ENCODE assay signal across 16 mouse cellular contexts in the genomic region with DNA sequence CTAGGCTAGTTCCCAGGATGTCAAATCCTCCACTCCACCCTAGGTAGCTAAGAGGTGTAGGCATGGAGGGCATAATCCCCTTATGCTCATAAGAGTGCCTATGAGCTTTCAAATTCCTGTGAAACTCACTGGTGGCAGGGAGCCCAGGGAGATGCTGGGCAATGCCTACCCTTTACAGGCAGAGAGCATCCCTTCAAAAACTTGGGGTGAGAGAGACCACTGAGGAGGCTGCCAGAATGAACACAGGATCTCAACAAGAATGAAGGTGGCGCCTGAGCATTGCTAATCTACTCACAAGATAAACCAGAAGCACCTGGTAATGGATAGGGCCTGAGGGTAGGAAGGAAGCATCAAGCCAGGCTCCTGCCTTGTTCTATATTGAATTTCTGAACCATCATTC.
"Had no signal": no experiment of that assay in that cellular context is flagged by ENCODE, and none has a peak within 500 bp of the region (broad histone marks: within the 10 kb centered on the region; RNA-seq: fewer than 3 reads in every experiment).

No protein-coding gene starts in this region.

- H3K27me3 ChIP-seq: limb, embryonic 15.5 days; megakaryocyte, embryonic 14.5 days; midbrain, embryonic 13.5 days had no signal

- H3K4me1 ChIP-seq: limb, embryonic 12.5 days; limb, embryonic 15.5 days; megakaryocyte, embryonic 14.5 days; midbrain, embryonic 10.5 days; midbrain, embryonic 13.5 days had no signal

- H3K27ac ChIP-seq: kidney, postnatal 0 days; layer of hippocampus, adult 2 months; limb, embryonic 12.5 days; limb, embryonic 15.5 days; liver, embryonic 14.5 days; midbrain, embryonic 10.5 days; midbrain, embryonic 13.5 days had no signal

- H3K36me3 ChIP-seq: limb, embryonic 12.5 days; limb, embryonic 15.5 days; midbrain, embryonic 10.5 days had no signal

- H3K4me3 ChIP-seq: layer of hippocampus, adult 2 months; limb, embryonic 12.5 days; limb, embryonic 15.5 days; midbrain, embryonic 10.5 days; midbrain, embryonic 13.5 days had no signal

- ATAC-seq: liver, postnatal 0 days; lung, postnatal 0 days; midbrain, embryonic 13.5 days; midbrain, embryonic 16.5 days had no signal

- H3K9ac ChIP-seq: limb, embryonic 12.5 days; limb, embryonic 15.5 days; liver, embryonic 14.5 days; liver, postnatal 0 days; lung, embryonic 14.5 days; midbrain, embryonic 13.5 days had no signal

- H3K4me2 ChIP-seq: limb, embryonic 12.5 days; limb, embryonic 15.5 days; liver, embryonic 11.5 days; lung, embryonic 14.5 days; midbrain, embryonic 13.5 days had no signal

- H3K9me3 ChIP-seq: limb, embryonic 12.5 days; limb, embryonic 15.5 days; midbrain, embryonic 10.5 days; midbrain, embryonic 13.5 days had no signal

- DNase-seq: kidney, postnatal 25 days; liver, postnatal 0 days; lung, embryonic 14.5 days; thymus, adult 18-20 months; thymus, postnatal 36 days had no signal
